Mouse (Mus musculus): ENCODE measurements at regions not wholly inside any gene's neighbourhood (a gene's known extent, or its start where the extent isn't known, plus 50 kb on each side); places are given as distances from the start of the nearest gene placed in this dataset.

DNA sequence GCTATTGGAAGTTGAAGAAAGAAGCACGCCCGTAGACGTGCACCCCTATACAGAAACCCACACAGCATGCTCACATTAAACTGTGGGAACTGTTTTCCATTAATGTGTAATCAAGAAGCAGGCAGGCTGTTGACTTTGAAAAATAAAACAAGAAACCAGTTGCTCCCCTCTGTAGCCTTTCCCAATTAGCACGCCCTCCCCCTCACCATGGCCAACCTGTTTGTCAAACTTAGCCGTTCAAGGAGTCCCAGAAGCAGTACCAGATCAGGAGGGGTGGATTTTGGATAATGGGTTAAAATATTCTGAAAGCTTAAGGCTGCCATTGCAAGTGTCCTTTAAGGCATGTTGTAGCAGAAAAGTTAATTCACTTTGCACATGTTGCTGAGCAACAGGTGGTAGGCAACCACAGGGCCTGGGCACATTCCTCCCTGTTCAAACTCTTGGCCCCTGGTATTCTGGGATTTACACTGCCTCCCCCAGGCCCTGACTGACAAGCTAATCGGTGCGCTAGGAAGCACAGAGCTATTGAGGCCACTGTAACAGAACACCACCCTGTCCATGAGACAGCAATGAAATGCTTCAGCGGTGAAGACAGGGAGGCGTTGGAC is 277.3 kb upstream of the Nr2f2 start:
- H3K4me1 ChIP-seq (replicated peaks; ENCODE audit: low read depth, low read length): no peaks in the 10 kb centered on the region

DNA sequence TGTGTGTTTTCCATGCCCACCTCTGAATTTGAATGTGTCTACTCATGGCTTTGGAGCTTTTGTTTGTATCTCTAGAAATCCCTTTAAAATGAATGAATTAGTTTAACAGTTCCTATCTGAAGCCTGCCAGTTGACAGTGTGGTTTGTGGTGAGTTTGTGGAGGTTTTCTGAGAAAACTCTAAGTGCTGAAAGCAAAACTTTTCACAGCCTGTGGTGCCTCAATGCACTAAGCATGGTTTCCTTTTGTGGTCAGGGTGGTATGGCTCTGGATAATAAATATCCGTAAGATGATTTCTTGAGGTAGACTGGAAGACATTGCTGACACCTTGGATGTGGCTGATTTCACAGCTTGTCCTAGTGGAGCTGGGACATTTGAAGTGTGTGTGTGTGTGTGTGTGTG is 276.5 kb upstream of the Nr2f2 start:
- H3K4me3 ChIP-seq (replicated peaks; ENCODE audit: low read length): no peak overlapping the region
- H3K9me3 ChIP-seq (ENCODE audit: low read length): no peaks in the 10 kb centered on the region
- TF ChIP-seq CTCF (conservative IDR thresholded peaks at IDR 0.05; ENCODE audit: low read length) (no peak), POU5F1 (IDR thresholded peaks at IDR 0.05; ENCODE audit: borderline replicate concordance, low read length) (no peak), NANOG (IDR thresholded peaks at IDR 0.05; ENCODE audit: borderline replicate concordance, low read length) (no peak)
- no peaks in the 10 kb centered on the region for H3K27me3 ChIP-seq (ENCODE audit: insufficient read depth, low read length)
- H3K4me1 ChIP-seq (replicated peaks; ENCODE audit: low read depth, low read length): no peaks in the 10 kb centered on the region
- H3K36me3 ChIP-seq (ENCODE audit: insufficient read depth, low read length): no peaks in the 10 kb centered on the region

More for the DNA sequence above, 277.3 kb upstream of the Nr2f2 start:
- Histone ChIP-seq H3K36me3 (ENCODE audit: insufficient read depth, low read length) (no peaks in the 10 kb centered on the region), H3K4me3 (replicated peaks; ENCODE audit: low read length) (no peak overlapping the region), H3K9me3 (ENCODE audit: low read length) (no peaks in the 10 kb centered on the region), H3K27me3 (ENCODE audit: insufficient read depth, low read length) (no peaks in the 10 kb centered on the region)
- TF ChIP-seq NANOG (IDR thresholded peaks at IDR 0.05; ENCODE audit: borderline replicate concordance, low read length) (no peak), POU5F1 (IDR thresholded peaks at IDR 0.05; ENCODE audit: borderline replicate concordance, low read length) (no peak), CTCF (conservative IDR thresholded peaks at IDR 0.05; ENCODE audit: low read length) (no peak)

DNA sequence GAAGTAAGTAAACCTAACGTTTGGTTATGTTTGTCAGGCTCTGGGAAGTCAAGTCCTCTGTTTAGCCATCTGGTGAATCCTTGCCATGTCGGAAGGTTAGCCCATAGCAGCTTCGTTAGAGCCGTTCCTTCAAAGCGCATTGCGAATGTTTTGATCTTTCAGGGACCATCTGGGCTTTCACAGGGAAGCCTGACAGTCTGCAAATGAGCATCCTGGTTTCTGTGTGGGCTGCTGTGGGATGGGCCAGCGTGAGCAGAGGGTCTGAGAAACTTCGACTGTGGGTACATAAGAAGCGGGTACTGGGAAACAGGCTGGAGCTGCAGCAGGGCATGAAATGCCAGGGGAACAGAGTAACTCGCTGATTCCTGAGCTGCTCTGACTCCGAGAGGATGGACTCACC is 274.7 kb upstream of the Nr2f2 start:
- no peak overlapping the region for H3K4me3 ChIP-seq (replicated peaks; ENCODE audit: low read length)
- no peaks in the 10 kb centered on the region for H3K27me3 ChIP-seq (ENCODE audit: insufficient read depth, low read length)
- no peaks in the 10 kb centered on the region for H3K4me1 ChIP-seq (replicated peaks; ENCODE audit: low read depth, low read length)
- no peaks in the 10 kb centered on the region for H3K36me3 ChIP-seq (ENCODE audit: insufficient read depth, low read length)
- TF ChIP-seq CTCF (conservative IDR thresholded peaks at IDR 0.05; ENCODE audit: low read length): no peak
- no peak for TF ChIP-seq POU5F1 (IDR thresholded peaks at IDR 0.05; ENCODE audit: borderline replicate concordance, low read length)
- no peak for TF ChIP-seq NANOG (IDR thresholded peaks at IDR 0.05; ENCODE audit: borderline replicate concordance, low read length)
- H3K9me3 ChIP-seq (ENCODE audit: low read length): no peaks in the 10 kb centered on the region

DNA sequence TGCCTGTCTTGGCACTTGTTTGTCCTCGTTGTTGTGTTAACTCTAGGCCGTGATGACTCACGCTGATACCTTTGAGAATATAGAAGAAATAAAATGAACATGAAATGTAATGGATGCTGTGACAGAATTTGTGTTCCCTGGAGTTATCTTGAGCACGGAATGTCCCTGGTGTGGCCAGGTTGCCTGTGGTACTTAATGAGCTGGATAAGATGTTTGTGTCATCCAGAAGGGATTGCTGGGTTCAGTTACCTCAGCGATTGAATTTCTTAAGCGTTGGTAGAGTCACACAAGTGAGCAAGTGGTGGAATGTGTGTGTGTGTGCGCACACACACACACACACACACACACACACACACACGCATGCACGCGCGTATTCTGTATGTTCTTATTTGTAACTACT is 274.0 kb upstream of the Nr2f2 start:
- no peaks in the 10 kb centered on the region for H3K4me1 ChIP-seq (replicated peaks; ENCODE audit: low read depth, low read length)
- no peaks in the 10 kb centered on the region for H3K27me3 ChIP-seq (ENCODE audit: insufficient read depth, low read length)
- no peak overlapping the region for H3K4me3 ChIP-seq (replicated peaks; ENCODE audit: low read length)
- no peaks in the 10 kb centered on the region for H3K9me3 ChIP-seq (ENCODE audit: low read length)
- TF ChIP-seq NANOG (IDR thresholded peaks at IDR 0.05; ENCODE audit: borderline replicate concordance, low read length): no peak
- no peak for TF ChIP-seq POU5F1 (IDR thresholded peaks at IDR 0.05; ENCODE audit: borderline replicate concordance, low read length)
- no peak for TF ChIP-seq CTCF (conservative IDR thresholded peaks at IDR 0.05; ENCODE audit: low read length)
- no peaks in the 10 kb centered on the region for H3K36me3 ChIP-seq (ENCODE audit: insufficient read depth, low read length)

DNA sequence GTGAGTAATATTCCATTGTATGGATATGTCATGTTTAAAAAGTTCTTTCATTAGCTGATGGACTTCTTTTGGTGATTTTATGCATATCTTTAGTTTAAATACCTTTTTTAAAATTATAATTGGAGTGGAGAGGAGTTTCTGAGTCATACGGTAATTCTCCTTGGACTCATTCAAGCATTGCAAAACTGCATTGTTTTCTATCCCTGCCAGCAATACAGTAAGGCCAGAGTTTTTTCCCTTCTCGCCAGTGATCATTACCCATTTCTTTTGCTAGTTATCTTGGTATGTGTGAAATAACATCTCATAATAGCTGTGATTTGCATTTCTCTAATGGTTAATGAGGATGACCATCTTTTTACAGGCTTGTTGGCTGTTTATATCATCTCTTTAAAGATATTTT is 271.6 kb upstream of the Nr2f2 start:
- no peak for TF ChIP-seq NANOG (IDR thresholded peaks at IDR 0.05; ENCODE audit: borderline replicate concordance, low read length)
- TF ChIP-seq POU5F1 (IDR thresholded peaks at IDR 0.05; ENCODE audit: borderline replicate concordance, low read length): no peak
- TF ChIP-seq CTCF (conservative IDR thresholded peaks at IDR 0.05; ENCODE audit: low read length): no peak
- no peaks in the 10 kb centered on the region for H3K9me3 ChIP-seq (ENCODE audit: low read length)
- H3K36me3 ChIP-seq (ENCODE audit: insufficient read depth, low read length): no peaks in the 10 kb centered on the region
- H3K27me3 ChIP-seq (ENCODE audit: insufficient read depth, low read length): no peaks in the 10 kb centered on the region
- H3K4me1 ChIP-seq (replicated peaks; ENCODE audit: low read depth, low read length): no peaks in the 10 kb centered on the region
- no peak overlapping the region for H3K4me3 ChIP-seq (replicated peaks; ENCODE audit: low read length)

DNA sequence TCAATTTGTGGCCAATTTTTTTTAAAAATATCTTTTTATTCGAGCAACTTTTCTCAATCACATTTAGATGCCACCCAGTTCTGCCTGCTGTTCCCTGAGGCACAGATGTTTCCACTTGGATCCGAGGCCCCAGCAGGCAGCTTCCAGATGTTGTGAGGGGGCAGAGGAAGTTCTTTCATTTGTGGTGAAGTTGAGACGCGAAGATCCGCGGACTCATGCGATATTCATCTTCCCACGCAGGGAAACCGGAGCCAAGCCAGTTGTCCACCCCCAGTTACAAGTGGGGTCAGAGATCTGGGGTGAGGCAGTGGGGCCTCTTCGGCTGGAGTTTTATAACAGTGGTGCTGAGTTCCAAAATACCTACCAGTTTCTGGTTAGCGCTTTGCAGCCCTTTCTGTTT is 267.5 kb upstream of the Nr2f2 start:
- TF ChIP-seq CTCF (conservative IDR thresholded peaks at IDR 0.05; ENCODE audit: low read length) (no peak), NANOG (IDR thresholded peaks at IDR 0.05; ENCODE audit: borderline replicate concordance, low read length) (no peak), POU5F1 (IDR thresholded peaks at IDR 0.05; ENCODE audit: borderline replicate concordance, low read length) (no peak)
- Histone ChIP-seq H3K36me3 (ENCODE audit: insufficient read depth, low read length) (no peaks in the 10 kb centered on the region), H3K27me3 (ENCODE audit: insufficient read depth, low read length) (peaks cover 4% of the 10 kb centered on the region; the same call in 1 of the 2 replicates), H3K9me3 (ENCODE audit: low read length) (no peaks in the 10 kb centered on the region), H3K4me1 (replicated peaks; ENCODE audit: low read depth, low read length) (no peaks in the 10 kb centered on the region), H3K4me3 (replicated peaks; ENCODE audit: low read length) (no peak overlapping the region)

DNA sequence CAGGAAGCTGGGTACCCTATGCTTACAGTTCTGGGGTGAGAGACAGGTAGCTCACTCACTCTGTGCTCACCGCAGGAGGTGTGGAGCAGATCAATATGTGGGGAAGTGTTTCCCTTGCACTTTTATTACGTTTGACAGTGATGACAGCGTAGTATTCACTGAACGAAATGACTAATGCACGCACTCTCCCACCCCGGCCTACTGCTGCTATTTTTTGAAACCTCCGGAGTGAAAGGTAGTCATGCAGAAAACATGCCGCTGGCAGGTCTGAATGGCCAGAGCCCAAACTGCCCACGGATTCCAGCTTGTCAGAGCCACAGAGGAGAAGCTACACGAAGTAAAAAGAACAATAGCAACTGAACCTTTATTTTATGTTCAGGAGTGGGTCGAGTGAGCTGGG is 267.0 kb upstream of the Nr2f2 start:
- Histone ChIP-seq H3K4me3 (replicated peaks; ENCODE audit: low read length) (no peak overlapping the region), H3K4me1 (replicated peaks; ENCODE audit: low read depth, low read length) (no peaks in the 10 kb centered on the region), H3K36me3 (ENCODE audit: insufficient read depth, low read length) (no peaks in the 10 kb centered on the region), H3K27me3 (ENCODE audit: insufficient read depth, low read length) (peaks cover 4% of the 10 kb centered on the region; the same call in 1 of the 2 replicates), H3K9me3 (ENCODE audit: low read length) (no peaks in the 10 kb centered on the region)
- TF ChIP-seq POU5F1 (IDR thresholded peaks at IDR 0.05; ENCODE audit: borderline replicate concordance, low read length) (no peak), CTCF (conservative IDR thresholded peaks at IDR 0.05; ENCODE audit: low read length) (no peak), NANOG (IDR thresholded peaks at IDR 0.05; ENCODE audit: borderline replicate concordance, low read length) (no peak)

DNA sequence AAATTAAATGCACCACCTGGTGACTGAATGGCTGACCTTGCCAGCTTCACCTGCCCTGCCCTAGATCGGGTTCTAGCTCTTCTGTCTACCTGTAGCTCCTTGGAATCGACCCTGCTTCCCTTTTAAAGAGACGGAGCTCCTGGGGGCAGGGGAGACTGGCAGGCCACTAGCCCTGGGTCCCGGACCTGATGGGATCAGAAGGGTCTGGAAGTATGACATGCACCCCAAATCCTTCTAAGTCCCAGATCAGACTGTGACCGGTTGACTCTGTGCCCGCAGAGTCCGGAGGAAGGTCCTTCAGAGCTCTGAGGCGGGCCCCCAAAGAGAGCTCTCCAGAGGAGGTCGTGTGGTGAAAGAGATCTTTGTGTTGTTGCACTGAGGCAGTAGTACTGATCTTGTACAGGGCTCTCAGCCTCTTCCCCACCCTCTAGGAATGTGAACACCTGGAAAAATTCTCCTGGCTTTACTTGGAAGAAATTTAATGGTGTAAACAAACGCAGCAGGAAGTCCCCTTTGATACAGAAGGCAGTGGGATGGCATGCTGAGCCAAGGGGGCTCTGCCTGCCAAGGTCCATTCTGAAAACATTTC is 259.2 kb upstream of the Nr2f2 start:
- TF ChIP-seq POU5F1 (IDR thresholded peaks at IDR 0.05; ENCODE audit: borderline replicate concordance, low read length) (no peak), NANOG (IDR thresholded peaks at IDR 0.05; ENCODE audit: borderline replicate concordance, low read length) (no peak), CTCF (conservative IDR thresholded peaks at IDR 0.05; ENCODE audit: low read length) (no peak)
- H3K4me3 ChIP-seq (replicated peaks; ENCODE audit: low read length): peak overlapping the region; percentile 63
- H3K27me3 ChIP-seq (ENCODE audit: insufficient read depth, low read length): peaks cover 27% of the 10 kb centered on the region
- H3K9me3 ChIP-seq (ENCODE audit: low read length): no peaks in the 10 kb centered on the region
- no peaks in the 10 kb centered on the region for H3K36me3 ChIP-seq (ENCODE audit: insufficient read depth, low read length)
- H3K4me1 ChIP-seq (replicated peaks; ENCODE audit: low read depth, low read length): peaks cover 29% of the 10 kb centered on the region

All from E14TG2a.4 (cell line).